Mouse (Mus musculus): ENCODE results near the gene Fam49a.

DNA sequence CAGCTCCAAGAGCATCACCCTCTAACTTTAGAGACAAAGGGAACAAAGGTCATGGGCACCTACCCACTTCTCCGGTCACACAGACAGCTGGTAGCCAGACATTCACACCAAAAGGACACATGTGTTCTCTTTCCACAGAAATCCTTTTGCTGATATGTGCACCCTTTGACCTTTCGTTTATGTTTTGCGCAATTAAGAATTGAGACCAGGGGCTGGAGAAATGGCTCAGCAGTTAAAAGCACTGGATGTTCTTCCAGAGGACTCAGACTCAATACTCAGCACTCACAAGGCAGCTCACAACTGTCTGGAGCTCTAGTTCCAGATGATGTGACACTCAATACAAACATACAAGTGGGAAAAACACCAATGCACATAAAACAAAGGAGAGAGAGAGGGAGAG is 34.3 kb upstream of the Fam49a start:
- no peak for TF ChIP-seq CTCF (IDR thresholded peaks at IDR 0.05; ENCODE audit: low read depth, low read length)
- TF ChIP-seq POLR2AphosphoS5 (IDR thresholded peaks at IDR 0.05; ENCODE audit: insufficient replicate concordance, low read depth, low read length) = no peak
- TF ChIP-seq TAL1 (conservative IDR thresholded peaks at IDR 0.05; ENCODE audit: low read depth, low read length) = no peak

Measured in G1E (cell line).